Comparison of ENCODE assay signal across 10 mouse cellular contexts in the genomic region with DNA sequence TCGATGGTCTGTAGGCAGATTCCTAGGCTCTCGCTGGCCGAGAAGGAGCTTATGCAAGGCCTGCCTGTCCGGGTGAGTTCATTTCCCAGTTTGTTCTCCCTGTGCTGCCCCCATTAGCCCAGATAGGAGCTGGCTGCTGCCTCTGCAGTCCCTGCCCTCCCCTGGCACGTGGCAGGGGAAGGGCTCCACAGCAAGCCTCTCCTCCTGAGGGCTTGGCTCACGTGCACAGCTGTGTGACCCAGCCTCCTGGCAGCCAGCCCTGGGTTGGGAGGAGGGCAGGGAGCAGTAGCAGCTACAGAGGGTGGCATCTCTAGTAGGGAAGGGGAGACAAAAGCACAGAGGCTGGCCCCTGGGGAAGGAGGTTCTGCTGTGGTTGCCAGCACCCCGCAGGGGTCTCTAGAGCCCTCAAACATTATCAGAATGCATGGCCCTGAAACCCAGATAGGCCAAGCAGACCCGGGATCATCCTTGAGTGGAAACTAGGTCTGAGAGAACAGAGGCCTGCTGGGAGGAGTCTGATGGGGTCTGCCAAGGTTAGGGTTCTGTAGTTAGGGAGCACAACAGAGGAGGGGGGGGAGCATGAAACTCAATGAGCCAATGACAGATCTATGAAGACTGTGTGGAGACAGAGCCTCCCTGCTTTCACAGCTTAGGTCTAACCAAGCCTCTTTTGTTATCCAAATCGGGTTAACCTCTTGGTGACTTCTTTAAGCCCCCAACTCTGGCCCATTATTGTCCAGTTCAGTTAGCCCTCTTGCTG. TPM values are rescaled to one million over a fixed set of nuclear protein-coding genes. Genes with fewer than 3 reads are reported as not detected.
DNase-seq lines count a peak whose midpoint lies in the region; ATAC-seq and TF ChIP-seq lines count a peak whose summit lies in the region.
"Had no signal": no experiment of that assay in that cellular context is flagged by ENCODE, and none has a peak within 500 bp of the region (broad histone marks: within the 10 kb centered on the region; RNA-seq: fewer than 3 reads in every experiment).

No protein-coding gene starts in this region.

- peak overlapping the region; percentile 73 for H3K27ac ChIP-seq in forebrain, embryonic 16.5 days (ENCODE audit: low read length)

- peaks cover 30% of the 10 kb centered on the region for H3K36me3 ChIP-seq in forebrain, embryonic 16.5 days (ENCODE audit: control insufficient read depth, insufficient read depth)

- no peak overlapping the region for H3K4me3 ChIP-seq in forebrain, embryonic 16.5 days (replicated peaks; ENCODE audit: low read length)
- H3K4me3 ChIP-seq: megakaryocyte, embryonic 14.5 days had no signal

- no peak for TF ChIP-seq POLR2A in brain, embryonic 14.5 days (IDR thresholded peaks at IDR 0.05; ENCODE audit: borderline replicate concordance, extremely low read depth, insufficient read depth, insufficient read length, poor library complexity, severe bottlenecking)

- H3K4me2 ChIP-seq in forebrain, embryonic 16.5 days (ENCODE audit: low read length): no peak overlapping the region

- peak; percentile 71 for ATAC-seq in forebrain, embryonic 16.5 days

- WGBS in forebrain, embryonic 16.5 days: 51% methylated on average over 9 of the region's 9 CpGs

- DNase-seq in 3T3-L1 (ENCODE audit: low read depth, low spot score): peak; percentile 57
- peak; percentile 86 for DNase-seq in brain, embryonic 14.5 days (ENCODE audit: low read depth)
- peak; percentile 97 for DNase-seq in heart, postnatal 10 days
- DNase-seq in kidney, postnatal 36 days: peak; percentile 98 to 99
- DNase-seq in lung, postnatal 14 days: peak; percentile 96
- peak; percentile 81 for DNase-seq in right cerebral cortex, postnatal 14 days
- no peak for DNase-seq in embryo, embryonic 10.5 days (ENCODE audit: low spot score)

- no peaks in the 10 kb centered on the region for H3K27me3 ChIP-seq in forebrain, embryonic 16.5 days (replicated peaks; ENCODE audit: control insufficient read depth, insufficient read depth, low read length)
- H3K27me3 ChIP-seq: megakaryocyte, embryonic 14.5 days had no signal

- intact Hi-C loops in heart, postnatal 10 days (cut with DNase I): loop anchor here (2.0 to 5.0 kb wide), 2 partner anchors 13 to 47 kb away; no protein-coding TSS in a partner anchor

- no peaks in the 10 kb centered on the region for H3K9me3 ChIP-seq in forebrain, embryonic 16.5 days (ENCODE audit: control insufficient read depth, low read length)
- H3K9me3 ChIP-seq: megakaryocyte, embryonic 14.5 days had no signal

- H3K9ac ChIP-seq in forebrain, embryonic 16.5 days (replicated peaks; ENCODE audit: low read depth, low read length): no peak overlapping the region

- TF ChIP-seq CTCF in brain, embryonic 14.5 days (IDR thresholded peaks at IDR 0.05; ENCODE audit: borderline replicate concordance, extremely low read depth, insufficient read depth, insufficient read length): no peak

- H3K4me1 ChIP-seq in forebrain, embryonic 16.5 days (replicated peaks; ENCODE audit: control insufficient read depth, insufficient read depth, low read length): peaks cover 46% of the 10 kb centered on the region

RNA-seq across cellular contexts. Expression of gene Cry2, which starts 10.0 kb away (rescaled TPM):
- 24.1 and 31.1 TPM in 2 replicates for polyA plus RNA-seq in brain, embryonic 14.5 days (2012; rRNA removed)
- 40.1 and 46.8 TPM in 2 replicates for polyA plus RNA-seq in forebrain, embryonic 16.5 days (2015; fragmentation: Nextera tagmentation; extraction: Ambion mirVana)
- 10 to 100 TPM; 25.6 to 30.9 TPM for total RNA-seq in heart, postnatal 10 days (2021)

RNA-seq across cellular contexts. Expression of gene Mapk8ip1, which starts 22.8 kb away (rescaled TPM):
- polyA plus RNA-seq in brain, embryonic 14.5 days (2012; rRNA removed): 193 and 214 TPM in 2 replicates
- polyA plus RNA-seq in forebrain, embryonic 16.5 days (2015; fragmentation: Nextera tagmentation; extraction: Ambion mirVana): 101 TPM in 2 replicates
- total RNA-seq in heart, postnatal 10 days (2021): 10 to 100 TPM in 1 of 2 experiments, 1 to 10 TPM in 1; 9.3 to 10.3 TPM

RNA-seq across cellular contexts. Expression of gene Slc35c1, which starts 36.5 kb away (rescaled TPM):
- polyA plus RNA-seq in brain, embryonic 14.5 days (2012; rRNA removed): 14.2 and 14.5 TPM in 2 replicates
- polyA plus RNA-seq in forebrain, embryonic 16.5 days (2015; fragmentation: Nextera tagmentation; extraction: Ambion mirVana): 10.6 and 12.7 TPM in 2 replicates
- total RNA-seq in heart, postnatal 10 days (2021): 1 to 10 TPM; 6.7 to 6.9 TPM

RNA-seq across cellular contexts. Expression of gene 1700029I15Rik, which starts 41.5 kb away (rescaled TPM):
- 3.0 and 3.8 TPM in 2 replicates for polyA plus RNA-seq in brain, embryonic 14.5 days (2012; rRNA removed)
- 5.7 and 8.6 TPM in 2 replicates for polyA plus RNA-seq in forebrain, embryonic 16.5 days (2015; fragmentation: Nextera tagmentation; extraction: Ambion mirVana)
- 1 to 10 TPM; 2.0 to 2.1 TPM for total RNA-seq in heart, postnatal 10 days (2021)

RNA-seq across cellular contexts. Expression of gene Large2, which starts 49.2 kb away (rescaled TPM):
- 3.7 and 3.8 TPM in 2 replicates for polyA plus RNA-seq in brain, embryonic 14.5 days (2012; rRNA removed)
- 1.4 and 2.4 TPM in 2 replicates for polyA plus RNA-seq in forebrain, embryonic 16.5 days (2015; fragmentation: Nextera tagmentation; extraction: Ambion mirVana)
- total RNA-seq in heart, postnatal 10 days (2021): under 1 TPM; 0.10 to 0.99 TPM
- total RNA-seq: MEL had no signal
